Mouse (Mus musculus): Measurements from ENCODE around the gene Cpn1. TPM values are rescaled to one million over a fixed set of nuclear protein-coding genes. Genes with fewer than 3 reads are reported as not detected.

Cpn1 gene
- polyA plus RNA-seq (2015; fragmentation: Nextera tagmentation; extraction: Ambion mirVana): 0.10 and 0.20 TPM in 2 replicates

DNA sequence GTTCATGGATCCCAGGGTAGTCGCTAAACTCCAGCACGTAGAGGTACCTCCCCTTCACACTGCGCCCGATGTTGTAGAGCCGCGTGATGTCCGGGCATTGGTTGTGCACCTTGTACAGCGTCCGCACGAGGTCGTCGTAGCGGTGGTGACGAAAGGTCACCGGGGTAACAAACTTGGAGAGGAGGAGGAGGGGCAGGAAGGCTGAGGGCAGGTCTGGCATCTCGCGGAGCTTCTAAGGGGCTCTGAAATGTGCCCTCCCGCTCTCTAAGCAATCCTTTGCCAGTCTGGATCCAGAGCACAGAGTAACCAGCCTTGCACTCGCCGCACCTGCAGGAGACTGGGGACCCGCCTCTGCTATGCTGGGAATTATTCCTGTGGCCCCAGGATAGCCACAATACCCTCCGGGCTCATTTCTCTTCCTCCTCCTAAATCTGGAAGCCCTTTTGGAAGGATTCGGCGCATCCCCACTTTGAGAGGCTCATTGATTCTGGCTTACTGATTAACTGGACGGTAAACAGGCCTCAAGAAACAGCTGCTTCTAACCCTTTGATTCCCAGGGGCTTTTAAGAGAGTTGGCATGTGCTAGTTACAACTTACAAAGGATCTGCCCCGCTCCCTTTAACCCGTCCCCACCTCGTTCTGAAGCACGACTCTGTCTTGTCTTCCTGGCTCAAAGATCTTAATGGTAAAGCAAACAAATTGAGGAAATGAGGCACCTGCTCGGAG, at the start of gene Cpn1:
Gene Cpn1, minus strand, starts transcription at position 488 of the 726 bp plus-strand sequence.

DNA sequence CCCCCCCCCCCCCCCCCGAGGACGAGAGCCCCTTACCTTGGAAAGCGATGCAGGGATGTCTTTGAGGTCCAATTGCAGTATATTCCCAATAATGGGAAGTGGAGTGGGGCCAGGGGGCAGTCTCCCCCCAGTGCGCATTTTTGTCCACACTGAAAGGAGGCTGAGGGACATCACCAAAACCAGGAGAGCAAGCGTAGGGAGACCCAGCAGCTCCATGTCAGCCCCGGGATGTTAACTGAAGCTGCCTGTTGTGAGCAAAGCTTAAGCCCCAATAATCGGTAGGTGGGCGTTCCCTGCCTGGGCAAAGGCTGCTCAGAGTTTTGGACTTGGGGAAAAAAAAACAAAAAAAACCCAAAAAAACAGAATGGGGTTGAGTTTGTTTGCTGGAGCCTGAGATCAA, 42.6 kb upstream of the Cpn1 start, which contains the start of gene Cyp2c23:
Gene Cyp2c23, minus strand, starts transcription at position 237 of the 400 bp plus-strand sequence.

DNA sequence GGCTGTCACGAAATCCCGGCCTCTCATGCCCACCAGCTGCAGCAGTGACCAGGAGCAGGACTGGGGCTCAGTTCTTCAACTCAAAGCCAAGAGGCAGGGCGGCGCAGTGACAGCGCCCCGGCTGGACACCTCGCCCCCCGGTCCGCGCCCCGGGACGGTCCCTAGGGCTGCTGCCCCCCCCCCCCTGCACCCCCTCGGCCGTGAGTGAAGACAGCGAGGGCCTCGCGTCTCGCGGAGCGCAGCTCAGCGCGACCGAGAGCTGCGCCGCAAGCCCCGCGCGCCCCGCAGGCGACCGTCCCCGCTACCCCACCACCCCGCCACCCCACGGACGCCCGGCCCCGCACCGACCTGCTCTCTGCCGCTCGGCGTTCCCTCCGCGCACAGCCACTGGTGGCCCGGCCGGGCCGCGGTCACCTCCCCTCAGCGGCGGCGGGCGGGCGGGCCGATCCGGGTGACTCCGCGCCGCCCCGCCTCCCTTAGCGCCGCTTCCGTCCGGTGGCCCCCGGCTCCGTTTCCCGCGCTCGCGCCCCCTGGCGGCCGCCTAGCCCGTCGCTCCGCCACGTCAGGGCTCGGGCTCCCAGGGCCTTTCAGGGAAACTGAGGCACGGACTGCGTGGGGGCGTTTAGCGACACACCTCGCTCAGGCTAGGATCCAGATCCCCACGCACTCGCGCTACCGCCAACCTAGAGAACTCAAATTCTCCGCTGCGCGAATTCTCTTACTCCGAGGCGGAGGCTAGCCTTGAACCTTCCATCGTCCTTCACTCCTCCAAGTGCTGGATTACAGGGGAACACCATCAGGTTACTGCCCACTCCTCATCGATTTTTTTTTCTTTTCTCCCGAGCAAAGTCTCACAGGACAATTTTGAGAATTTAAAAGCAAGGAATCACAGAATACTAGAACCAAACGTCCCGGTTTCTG, 46.3 kb downstream of the Cpn1 start, which contains the start of gene Dnmbp:
Gene Dnmbp, minus strand, starts transcription at position 423 of the 921 bp plus-strand sequence.

Other genes with a start within 250 kb of the Cpn1 start
- 8.7 and 8.9 TPM in 2 replicates for gene Cutc, start 233.6 kb downstream of the Cpn1 start, polyA plus RNA-seq (2015; fragmentation: Nextera tagmentation; extraction: Ambion mirVana)
- gene Cox15, start 233.6 kb downstream of the Cpn1 start, polyA plus RNA-seq (2015; fragmentation: Nextera tagmentation; extraction: Ambion mirVana): 8.6 and 10.0 TPM in 2 replicates
- gene Abcc2, start 204.4 kb downstream of the Cpn1 start, polyA plus RNA-seq (2015; fragmentation: Nextera tagmentation; extraction: Ambion mirVana): 0.27 and 0.28 TPM in 2 replicates
- gene Dnmbp, start 46.4 kb downstream of the Cpn1 start, polyA plus RNA-seq (2015; fragmentation: Nextera tagmentation; extraction: Ambion mirVana): 7.9 and 8.0 TPM in 2 replicates
- gene Cyp2c23, start 42.7 kb upstream of the Cpn1 start, polyA plus RNA-seq (2015; fragmentation: Nextera tagmentation; extraction: Ambion mirVana): not detected in 2 replicates
- 16.3 and 17.0 TPM in 2 replicates for gene Erlin1, start 83.2 kb upstream of the Cpn1 start, polyA plus RNA-seq (2015; fragmentation: Nextera tagmentation; extraction: Ambion mirVana)
- 36.8 and 38.5 TPM in 2 replicates for gene Chuk, start 120.9 kb upstream of the Cpn1 start, polyA plus RNA-seq (2015; fragmentation: Nextera tagmentation; extraction: Ambion mirVana)
- 23.2 and 24.4 TPM in 2 replicates for gene Cwf19l1, start 149.3 kb upstream of the Cpn1 start, polyA plus RNA-seq (2015; fragmentation: Nextera tagmentation; extraction: Ambion mirVana)
- gene Bloc1s2, start 159.9 kb upstream of the Cpn1 start, polyA plus RNA-seq (2015; fragmentation: Nextera tagmentation; extraction: Ambion mirVana): 176 and 191 TPM in 2 replicates
- gene Pkd2l1, start 205.9 kb upstream of the Cpn1 start, polyA plus RNA-seq (2015; fragmentation: Nextera tagmentation; extraction: Ambion mirVana): 6.1 and 6.4 TPM in 2 replicates
- 3.5 and 4.4 TPM in 2 replicates for gene Scd3, start 216.7 kb upstream of the Cpn1 start, polyA plus RNA-seq (2015; fragmentation: Nextera tagmentation; extraction: Ambion mirVana)